Mouse (Mus musculus) ovary, adult 18-20 months (tissue): Measurements from ENCODE around the gene Lbhd1.
"Not testable (repeated sequence)": the region's sequence is repeated elsewhere in the genome, so short reads cannot be mapped to it uniquely, and the experiment has no call there.

Experiments
- DNase-seq: peaks from one replicate; pipeline ENCODE4 v3.0.0; 2022; ENCODE audit warnings: low spot score, mixed read lengths

The Lbhd1 gene

DNA sequence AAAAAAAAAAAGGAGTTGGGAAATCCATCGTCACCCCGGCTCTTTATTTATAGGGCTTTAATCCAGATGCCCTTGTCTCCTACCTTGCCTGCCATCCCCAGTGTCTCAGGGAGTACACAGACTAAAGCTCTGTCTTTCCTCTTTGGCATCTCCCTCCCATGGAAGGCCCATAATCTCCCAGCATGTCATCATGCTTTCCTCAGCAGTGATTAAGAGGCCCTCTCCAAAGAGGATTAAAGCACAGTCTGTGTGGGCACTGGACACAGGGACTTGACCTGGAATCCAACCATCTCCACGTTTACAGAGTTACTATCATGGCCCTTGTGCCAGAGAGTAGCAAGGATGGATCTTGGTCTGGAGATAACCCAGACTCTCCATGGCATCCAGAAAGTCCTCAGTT, at the start of gene Lbhd1, which contains the start of gene Gm49403:
Lbhd1 (plus strand) TSS at position 117 of the 400 bp plus-strand sequence.
Gm49403 (plus strand) TSS at position 315 of the 400 bp plus-strand sequence.
- DNase-seq, result no peak

- DNase-seq, result not testable (repeated sequence)
These were observed 47.2 kb upstream of the Lbhd1 start for GRCm38 (mm10) chr19:8836327-8836726.

DNA sequence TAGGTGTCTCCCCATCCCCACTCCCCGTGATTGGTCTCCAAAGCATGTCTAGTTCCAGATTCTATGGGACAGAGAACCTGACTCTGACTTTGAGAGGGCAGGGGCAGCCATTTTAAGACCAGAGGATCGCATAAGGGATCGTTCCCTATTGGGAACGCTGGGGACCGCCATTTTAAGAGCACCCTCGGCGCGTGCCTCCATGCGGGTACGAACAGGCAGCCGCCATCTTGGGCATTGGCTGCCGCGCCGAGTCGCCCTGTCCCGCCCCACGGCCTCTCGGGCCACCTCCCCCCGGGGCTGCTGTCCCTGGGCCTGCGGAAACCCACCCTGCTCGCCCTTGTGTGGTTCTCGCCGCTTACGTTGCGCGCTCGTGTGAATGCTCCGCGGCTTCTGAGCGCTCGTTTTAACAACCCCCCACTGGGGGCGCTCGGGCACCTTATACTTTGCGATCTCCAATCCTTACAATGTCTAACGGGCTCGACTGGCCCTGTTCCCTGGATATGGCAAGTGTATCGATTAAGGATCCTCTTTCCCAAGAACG, 46.2 kb upstream of the Lbhd1 start, which contains the start of gene Bscl2:
Bscl2 (plus strand) TSS at position 217 of the 541 bp plus-strand sequence.
- peak; percentile 70 for DNase-seq

DNA sequence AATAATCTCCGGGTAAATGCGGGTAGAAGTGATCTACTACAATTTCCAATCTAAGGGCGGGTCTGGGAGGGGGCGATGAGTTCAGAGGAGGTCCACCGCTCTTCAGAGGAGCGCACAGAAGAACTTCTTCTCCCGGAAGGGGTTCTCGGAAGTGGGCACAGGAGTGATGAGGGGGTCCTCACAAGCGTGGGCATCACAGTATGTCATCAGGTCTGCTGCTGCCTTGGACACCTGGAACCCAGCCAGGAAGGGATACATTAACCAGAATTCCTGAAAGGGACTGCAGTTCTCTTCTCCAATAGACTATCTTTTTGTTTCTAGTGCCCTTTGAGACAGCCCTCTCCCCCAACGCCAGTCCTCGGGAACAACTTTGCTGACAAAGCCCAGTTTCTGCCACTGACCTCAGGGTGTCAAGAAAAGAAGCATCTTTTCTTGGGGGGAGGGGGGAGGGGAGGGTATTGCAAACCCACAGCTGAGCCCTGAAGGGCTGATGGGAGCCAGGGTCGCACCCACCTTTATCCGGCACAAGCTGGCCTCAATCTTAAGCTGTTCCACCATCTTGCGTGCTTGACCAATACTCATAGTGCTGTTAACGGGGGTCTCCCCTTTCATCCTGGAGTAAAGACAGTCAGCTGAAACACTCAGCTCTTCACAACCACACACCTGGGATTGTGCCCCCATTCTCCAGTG, 45.3 kb upstream of the Lbhd1 start:
- DNase-seq, result no peak

DNA sequence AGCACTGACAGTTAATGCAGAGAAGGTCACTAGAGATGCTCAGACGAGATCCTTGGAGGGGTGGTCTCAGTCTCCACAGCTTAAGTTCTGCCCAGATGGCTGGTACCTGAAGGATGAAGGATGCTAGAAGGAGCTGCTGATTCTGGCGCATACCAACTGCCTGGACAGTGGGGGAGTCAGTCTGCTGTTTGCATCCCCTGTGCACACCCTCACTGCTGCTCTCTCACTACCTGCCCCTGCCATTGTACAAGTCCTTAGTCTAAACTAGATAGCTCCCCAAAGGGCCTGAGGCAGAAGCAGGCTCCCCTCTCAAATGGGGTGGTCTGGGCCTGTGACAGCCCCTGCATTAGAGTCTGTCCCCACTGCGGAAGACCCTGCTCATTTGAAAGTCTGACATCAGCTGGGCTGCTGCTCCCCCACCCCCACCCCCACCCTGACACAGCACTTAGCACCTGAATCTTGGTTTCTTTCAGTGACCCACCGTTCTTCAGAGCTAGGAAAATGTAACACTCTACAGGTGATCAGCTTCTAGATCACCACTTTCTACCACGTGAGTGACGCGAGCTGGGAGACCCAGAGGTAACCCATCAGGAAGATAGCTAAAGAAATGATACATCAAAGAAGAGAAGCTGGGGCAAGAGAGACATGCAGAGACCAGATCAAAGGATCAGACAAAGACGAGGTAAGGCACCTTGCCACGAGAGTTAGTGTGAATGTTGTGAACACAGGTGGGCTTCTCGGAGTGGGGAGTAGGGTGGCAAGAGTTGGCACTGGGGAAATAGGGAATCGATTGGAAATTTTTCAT, 44.2 kb upstream of the Lbhd1 start, which contains the start of gene Gng3:
Gng3 (minus strand) TSS at position 92 of the 805 bp plus-strand sequence.
- DNase-seq, result no peak

GRCm38 (mm10) chr19:8839908-8840791, 43.4 kb upstream of the Lbhd1 start:
- peak; percentile 61 for DNase-seq

- DNase-seq, result no peak
These were observed 42.5 kb upstream of the Lbhd1 start for GRCm38 (mm10) chr19:8841012-8841411.

DNA sequence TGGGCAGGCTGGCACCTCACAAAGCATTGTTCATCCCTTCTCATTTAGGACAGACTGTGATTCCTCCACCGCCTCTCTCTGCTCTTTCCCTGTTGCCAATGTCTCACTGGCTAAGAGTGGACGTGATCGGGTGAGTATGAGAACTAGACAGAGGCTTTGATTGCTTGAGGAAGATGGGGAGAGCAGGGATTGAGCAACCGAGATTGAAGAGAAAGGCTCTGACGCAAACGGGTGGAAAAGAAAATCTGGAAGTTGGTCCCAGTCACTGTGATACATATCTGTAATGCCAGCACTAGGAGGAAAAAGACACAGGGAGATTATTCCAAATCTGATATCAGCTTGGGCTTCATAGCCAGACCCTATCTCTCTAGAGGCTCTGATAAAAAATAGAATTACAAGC, 40.6 kb upstream of the Lbhd1 start:
- DNase-seq, result no peak

DNA sequence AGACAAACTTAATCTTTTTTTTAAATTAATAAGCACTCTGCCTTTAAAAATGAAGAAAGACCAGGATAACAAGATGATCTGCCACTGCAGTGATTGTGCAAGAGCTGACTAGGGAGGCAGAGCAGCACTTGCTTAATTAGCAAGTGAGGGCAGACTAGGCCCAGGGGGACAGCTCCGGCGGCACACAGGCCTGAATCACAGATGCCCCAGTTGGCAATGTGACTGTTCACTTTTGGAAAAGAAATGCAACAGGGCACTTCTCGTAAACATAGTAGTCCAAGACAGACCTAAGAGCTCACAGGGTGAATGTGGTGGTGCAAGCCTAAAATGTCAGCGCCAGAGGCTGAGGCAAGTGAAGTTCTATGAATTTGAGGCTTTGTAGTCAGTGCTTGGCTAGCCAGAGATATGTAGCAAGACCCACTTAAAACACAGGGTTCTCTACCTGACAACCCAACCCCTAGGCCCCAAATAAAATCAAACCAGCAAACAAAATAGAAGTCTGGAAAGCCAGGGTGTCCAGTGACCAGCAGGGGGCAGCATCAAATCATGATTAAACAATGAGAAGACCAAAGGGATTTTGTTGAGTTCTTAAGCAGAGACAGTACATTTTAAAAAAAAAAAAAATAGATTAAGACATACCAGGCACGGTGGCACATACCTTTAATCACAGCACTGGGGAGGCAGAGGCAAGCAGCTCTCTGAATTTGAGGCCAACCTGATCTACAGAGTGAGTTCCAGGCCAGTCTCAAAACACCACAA, 39.0 kb upstream of the Lbhd1 start:
- no peak for DNase-seq

DNA sequence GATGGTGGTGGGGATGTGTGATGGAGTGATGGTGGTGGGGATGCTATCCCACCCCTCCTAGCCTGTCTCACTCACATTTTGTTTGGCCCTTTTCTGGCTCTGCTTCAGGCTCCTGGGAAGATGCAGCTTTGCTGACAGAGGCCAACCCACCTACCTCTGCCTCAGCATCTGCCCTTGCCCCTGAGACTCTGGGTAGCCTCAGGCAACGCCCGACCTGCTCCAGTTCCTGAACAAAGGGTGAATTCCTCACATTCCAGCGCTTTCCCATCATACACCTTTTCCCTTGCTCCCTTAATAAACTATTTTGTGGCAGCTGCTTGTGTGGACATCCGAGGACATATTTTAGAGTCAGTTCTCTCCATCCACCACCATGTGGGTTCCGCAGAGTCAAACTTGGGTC, 35.2 kb upstream of the Lbhd1 start:
- no peak for DNase-seq

GRCm38 (mm10) chr19:8850402-8850901, 33.1 kb upstream of the Lbhd1 start, which contains the start of gene Lrrn4cl:
Gene Lrrn4cl, plus strand, starts transcription at chr19:8850768.
- no peak for DNase-seq

GRCm38 (mm10) chr19:8851639-8852038, 31.9 kb upstream of the Lbhd1 start:
- no peak for DNase-seq

- no peak for DNase-seq
These were observed 31.1 kb upstream of the Lbhd1 start for GRCm38 (mm10) chr19:8852236-8852928.

DNA sequence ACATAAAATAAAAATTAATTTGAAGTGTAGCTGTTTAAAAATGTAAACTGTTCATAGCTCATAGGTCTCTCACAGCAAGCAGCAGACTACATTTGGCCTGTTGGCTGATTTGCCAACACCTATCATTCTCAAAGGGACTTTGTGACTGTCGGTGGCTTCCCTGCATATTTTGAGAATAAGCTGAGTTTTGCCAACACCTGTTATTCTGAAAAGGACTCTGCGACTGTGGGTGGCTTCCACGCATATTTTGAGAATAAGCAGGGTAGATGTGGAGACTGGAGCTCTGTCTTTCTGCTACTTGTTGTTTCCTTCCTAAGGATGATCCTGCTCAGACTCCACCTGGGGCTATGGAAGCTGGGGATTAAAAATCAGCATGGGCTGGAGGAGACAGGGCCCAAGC, 30.4 kb upstream of the Lbhd1 start:
- no peak for DNase-seq

DNA sequence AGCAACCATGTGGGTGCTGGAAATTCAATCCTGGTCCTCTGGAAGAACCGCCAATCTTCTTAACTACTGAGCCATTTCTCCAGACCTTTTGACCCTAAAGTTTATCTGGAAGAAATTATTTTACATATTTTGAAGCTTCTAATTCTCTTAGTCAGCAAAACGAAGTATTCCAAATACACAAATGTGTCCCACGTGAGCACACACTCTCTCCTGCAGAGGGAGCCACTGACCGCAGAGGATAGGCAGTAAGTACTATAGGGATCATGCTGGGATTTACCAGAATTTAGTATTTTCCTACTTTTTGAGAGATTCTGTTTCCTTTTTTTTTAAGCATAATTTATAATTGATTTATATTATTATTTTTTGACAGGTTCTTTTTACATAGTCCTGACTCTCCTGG, 25.8 kb upstream of the Lbhd1 start:
- no peak for DNase-seq

DNA sequence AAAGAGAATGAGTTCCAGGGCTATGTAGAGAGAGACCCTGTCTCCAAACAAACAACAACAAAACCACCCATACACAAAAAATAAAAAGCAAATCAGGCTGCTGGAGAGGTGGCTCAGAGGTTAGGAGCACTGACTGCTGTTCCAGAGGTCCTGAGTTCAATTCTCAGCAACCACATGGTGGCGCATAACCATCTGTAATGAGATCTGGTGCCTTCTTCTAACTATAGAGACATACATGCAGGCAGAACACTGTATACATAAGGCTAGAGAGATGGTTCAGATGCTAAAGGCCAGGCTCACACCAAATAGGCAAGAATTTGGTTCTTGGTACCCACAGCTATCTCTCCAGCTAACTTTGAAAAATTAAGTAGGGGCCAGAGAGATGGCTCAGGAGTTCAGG, 24.5 kb upstream of the Lbhd1 start:
- no peak for DNase-seq

DNA sequence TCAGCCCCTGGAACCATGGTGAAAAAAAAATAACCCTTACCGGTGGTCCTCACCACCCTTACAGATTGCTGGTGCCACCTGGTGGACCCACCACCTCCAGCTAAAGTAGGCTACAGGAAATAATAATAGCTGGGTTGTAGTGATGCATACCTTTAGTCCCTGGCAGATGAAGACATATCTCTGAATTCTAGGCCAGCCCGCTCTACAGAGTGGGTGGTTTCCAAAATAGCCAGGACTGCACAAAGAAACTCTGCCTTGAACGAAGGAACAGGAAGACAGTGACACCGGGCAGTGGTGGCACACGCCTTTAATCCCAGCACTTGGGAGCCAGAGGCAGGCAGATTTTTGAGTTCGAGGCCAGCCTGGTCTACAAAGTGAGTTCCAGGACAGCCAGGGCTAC, 19.3 kb upstream of the Lbhd1 start:
- no peak for DNase-seq

DNA sequence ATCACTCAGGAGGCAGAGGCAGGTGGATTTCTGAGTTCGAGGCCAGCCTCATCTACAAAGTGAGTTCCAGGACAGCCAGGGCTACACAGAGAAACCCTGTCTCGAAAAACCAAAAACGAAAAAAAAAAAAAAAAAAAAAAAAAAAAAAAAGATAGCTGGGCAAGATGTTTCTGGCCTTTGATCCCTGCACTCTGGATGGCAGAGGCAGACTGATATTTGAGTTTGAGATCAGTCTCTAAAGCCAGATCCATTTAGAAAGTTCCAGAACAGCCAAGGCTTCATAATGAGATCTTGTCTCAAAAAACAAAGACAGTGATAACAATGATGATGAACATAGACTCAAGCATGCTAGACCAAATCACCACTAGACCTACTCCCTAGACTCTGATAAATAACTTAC, 13.2 kb upstream of the Lbhd1 start:
- not testable (repeated sequence) for DNase-seq

- no peak for DNase-seq
These were observed 12.7 kb upstream of the Lbhd1 start for GRCm38 (mm10) chr19:8870838-8871237.
